Mouse (Mus musculus): ENCODE measurements around the gene Lyzl4. TPM values are rescaled to one million over a fixed set of nuclear protein-coding genes. Genes with fewer than 3 reads are reported as not detected.

The Lyzl4 gene
- polyA plus RNA-seq, 1 experiment = not detected

DNA sequence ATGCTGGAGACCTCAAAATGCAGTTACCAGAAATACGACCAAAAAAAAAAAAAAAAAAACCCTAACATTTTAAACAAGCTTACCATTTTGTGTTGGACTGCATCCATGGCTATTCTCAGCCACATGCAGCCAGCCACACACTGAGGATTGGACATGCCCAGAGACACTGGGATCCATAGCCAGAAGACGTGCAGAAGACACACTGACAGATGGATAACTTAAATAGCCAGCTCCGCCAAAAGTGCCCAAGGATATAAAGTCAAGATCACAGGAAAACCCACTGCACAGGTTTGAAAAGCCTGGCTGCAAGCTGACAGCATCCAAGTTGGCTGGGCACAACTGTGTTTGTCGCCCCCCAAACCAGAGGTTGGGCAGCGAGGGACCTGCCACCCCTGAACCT lies 22.2 kb upstream of the Lyzl4 start:
- no peak for TF ChIP-seq GATA1 (IDR thresholded peaks at IDR 0.05; ENCODE audit: low read length)

DNA sequence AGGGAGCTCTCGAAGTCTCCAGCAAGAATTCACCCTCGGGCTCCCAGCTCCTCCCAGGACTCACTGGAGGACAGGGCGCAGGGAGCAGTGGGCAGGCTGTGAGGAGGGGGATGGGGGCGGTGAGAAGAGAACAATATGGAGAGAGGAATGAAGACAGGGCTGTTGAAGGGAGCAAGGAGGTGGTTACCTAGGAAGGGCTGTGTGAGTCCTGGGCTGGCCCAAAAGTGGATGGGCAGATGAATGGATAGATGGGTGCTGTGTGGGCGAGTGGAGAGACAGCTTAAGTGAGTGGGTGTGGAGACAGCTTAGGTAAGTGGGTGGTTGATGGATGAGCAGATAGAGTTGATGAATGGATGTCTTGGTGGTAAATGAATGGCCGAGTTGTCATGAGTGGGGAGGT lies 21.6 kb upstream of the Lyzl4 start:
- no peak for TF ChIP-seq GATA1 (IDR thresholded peaks at IDR 0.05; ENCODE audit: low read length)

DNA sequence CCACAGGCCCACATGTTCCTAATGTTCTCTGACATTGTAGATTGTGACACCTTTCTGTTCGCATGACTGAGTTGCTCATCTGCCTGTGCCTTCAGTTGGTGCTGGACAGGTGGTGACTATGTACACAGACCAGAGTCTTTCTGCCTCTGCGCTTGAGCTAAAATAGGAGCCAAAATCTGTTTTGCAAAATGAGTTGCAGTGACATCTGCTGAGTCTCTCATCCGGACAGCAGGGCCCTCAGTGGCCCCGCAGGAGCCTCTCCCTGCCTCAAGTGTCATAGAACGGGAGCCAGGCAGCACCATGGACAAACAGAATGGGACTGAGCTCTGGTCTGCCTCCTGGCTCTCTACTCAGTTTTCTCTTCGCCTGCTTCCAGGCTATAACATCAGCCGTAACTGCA lies 17.9 kb upstream of the Lyzl4 start:
- TF ChIP-seq GATA1 (IDR thresholded peaks at IDR 0.05; ENCODE audit: low read length) = no peak

- TF ChIP-seq GATA1 (IDR thresholded peaks at IDR 0.05; ENCODE audit: low read length) = no peak
Measured at GRCm38 (mm10) chr9:121658248-121658647, 16.4 kb upstream of the Lyzl4 start.

GRCm38 (mm10) chr9:121657143-121657542 lies 15.2 kb upstream of the Lyzl4 start:
- no peak for TF ChIP-seq GATA1 (IDR thresholded peaks at IDR 0.05; ENCODE audit: low read length)

- no peak for TF ChIP-seq GATA1 (IDR thresholded peaks at IDR 0.05; ENCODE audit: low read length)
Measured at GRCm38 (mm10) chr9:121656322-121656721, 14.4 kb upstream of the Lyzl4 start.

GRCm38 (mm10) chr9:121653668-121654067 lies 11.8 kb upstream of the Lyzl4 start:
- TF ChIP-seq GATA1 (IDR thresholded peaks at IDR 0.05; ENCODE audit: low read length) = no peak

DNA sequence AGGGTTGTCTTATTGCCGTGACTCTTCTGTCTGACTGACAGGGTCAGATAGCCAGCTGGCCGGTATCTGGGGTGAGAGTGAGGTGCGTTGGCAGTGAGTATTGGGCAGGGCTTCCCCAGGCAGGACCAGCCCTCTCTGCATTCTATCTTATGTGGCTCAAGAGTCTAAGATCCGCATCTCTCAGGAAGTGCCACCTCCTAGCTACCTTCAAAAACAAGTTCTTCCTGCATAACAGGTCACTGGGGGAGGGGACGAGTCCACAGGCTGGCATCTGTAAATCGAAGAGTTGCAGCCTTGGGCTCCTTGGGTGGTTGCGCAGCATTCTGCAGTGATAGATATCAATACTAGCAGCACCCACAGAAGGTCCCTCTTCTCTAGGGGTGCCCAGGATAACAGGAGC lies 5.1 kb upstream of the Lyzl4 start:
- TF ChIP-seq GATA1 (IDR thresholded peaks at IDR 0.05; ENCODE audit: low read length) = no peak

- no peak for TF ChIP-seq GATA1 (IDR thresholded peaks at IDR 0.05; ENCODE audit: low read length)
Measured at GRCm38 (mm10) chr9:121644855-121645254, 3.0 kb upstream of the Lyzl4 start.

- TF ChIP-seq GATA1 (IDR thresholded peaks at IDR 0.05; ENCODE audit: low read length) = no peak
Measured at GRCm38 (mm10) chr9:121642401-121643181, 695 bp upstream of the Lyzl4 start, which contains the start of gene Vipr1. Gene Vipr1, plus strand, starts transcription at chr9:121642716.

DNA sequence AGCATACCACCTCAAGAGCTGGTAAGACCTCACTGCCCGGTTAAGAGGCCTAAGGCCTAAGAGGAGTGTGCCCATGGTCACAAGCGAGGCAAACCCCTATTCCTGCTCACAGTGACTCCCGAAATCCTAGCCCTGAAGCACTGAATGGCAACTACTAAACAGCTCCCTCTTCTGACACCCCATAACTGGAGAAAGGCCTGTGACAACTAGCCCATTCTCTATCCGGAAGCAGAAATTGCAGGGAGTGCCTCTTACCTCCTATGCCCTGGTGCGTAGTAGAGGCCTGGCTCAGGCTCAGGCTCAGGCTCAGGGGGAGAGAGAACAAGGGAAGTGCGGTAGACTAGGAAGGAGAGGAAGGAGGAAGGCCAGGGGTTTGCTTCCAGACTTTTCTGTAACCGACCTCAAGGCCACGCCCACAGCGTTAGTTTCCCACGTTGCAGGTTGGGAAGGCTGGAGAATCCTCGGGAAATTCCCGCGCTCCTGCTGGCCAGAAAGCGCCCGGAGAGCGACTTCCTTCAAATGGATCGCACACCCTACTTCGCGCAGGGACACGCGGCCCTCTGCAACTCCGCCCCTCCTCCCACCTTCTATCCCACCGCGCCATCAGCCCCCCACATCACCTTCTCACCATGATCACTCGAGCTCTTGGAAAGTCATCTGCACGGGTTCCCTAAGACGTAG lies 521 bp downstream of the Lyzl4 start:
- TF ChIP-seq GATA1 (IDR thresholded peaks at IDR 0.05; ENCODE audit: low read length) = no peak

- no peak for TF ChIP-seq GATA1 (IDR thresholded peaks at IDR 0.05; ENCODE audit: low read length)
Measured at GRCm38 (mm10) chr9:121639790-121640189, 2.1 kb downstream of the Lyzl4 start.

DNA sequence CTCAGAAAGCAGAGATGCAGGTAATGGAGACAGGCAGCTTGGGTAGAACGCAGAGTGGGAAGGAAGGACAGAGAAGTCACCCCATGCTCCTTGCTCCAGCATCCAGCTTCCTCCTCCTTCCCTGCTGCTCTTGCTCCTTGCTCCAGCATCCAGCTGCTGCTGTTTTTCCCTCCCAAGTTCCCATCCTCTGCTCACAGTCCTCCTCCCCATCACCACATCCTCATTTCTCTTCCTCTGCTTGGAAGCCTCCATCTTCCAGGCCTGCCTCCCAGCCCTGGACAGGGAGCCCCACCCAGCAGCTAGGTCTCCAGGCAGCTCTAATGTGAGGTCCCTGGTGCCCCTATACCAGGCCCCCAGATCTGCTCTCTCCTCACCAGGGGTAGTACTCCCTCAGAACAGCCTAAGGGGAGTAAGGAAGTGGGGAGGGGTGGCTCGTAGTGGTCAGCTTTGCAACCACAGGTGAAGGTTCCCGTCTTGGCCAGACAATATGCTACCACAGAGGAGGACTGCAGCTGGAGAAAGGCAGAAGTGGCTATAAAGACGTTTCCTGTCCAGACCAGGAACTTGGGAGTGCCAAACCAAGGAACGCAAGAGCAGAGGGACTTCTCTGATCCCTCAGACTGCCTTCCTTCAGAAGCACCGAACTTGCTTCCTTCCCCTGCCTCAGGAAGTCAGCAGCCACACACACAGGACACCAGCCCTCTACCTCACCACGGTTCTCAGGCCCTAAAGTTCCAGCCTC lies 5.9 kb downstream of the Lyzl4 start:
- TF ChIP-seq GATA1 (IDR thresholded peaks at IDR 0.05; ENCODE audit: low read length) = no peak

DNA sequence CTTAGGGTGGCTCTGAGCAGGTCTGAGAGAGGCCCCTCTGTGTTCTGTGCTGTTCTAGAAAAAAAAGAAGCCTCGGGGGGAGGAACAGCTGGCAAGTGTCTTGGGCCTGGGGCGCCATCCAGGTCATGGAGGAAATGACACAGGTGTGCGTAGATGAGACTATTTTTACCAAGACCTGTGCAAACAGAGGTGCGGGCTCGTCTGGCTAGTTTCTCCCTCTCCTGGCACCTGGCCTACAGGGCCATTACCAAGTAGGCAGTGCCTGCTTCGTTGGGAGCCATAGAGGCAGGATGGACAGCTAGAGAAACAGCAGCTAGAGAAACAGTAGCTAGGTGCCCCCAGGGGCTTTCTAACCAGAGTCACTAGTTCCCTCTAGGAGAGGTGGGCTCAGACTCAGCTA lies 8.6 kb downstream of the Lyzl4 start:
- TF ChIP-seq GATA1 (IDR thresholded peaks at IDR 0.05; ENCODE audit: low read length) = no peak

DNA sequence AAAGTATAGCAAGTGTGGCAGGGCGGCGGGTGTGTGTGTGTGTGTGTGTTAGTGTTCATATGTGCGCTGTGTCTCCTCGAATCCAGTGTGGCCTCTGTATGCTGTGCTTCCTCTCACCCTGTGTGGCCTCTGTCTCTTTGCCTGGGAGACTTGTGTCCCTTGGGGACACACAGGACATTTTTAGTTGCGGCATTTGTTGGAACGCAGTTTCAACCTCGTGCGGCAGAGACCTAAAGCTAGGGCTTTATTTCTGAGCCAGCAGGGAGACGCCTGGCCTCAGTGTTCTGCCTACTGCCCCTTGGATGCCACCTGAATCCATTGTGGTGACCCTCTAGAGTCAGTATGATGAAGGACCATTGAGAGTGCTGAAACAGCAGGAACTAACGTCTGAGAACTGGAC lies 9.0 kb downstream of the Lyzl4 start:
- no peak for TF ChIP-seq GATA1 (IDR thresholded peaks at IDR 0.05; ENCODE audit: low read length)

- no peak for TF ChIP-seq GATA1 (IDR thresholded peaks at IDR 0.05; ENCODE audit: low read length)
Measured at GRCm38 (mm10) chr9:121631946-121632345, 9.9 kb downstream of the Lyzl4 start.

All from G1E-ER4 (cell line).